Mouse (Mus musculus) heart, adult 9 months (tissue): ENCODE results near the gene Slc25a18.

Experiments
- DNase-seq, 2 experiments: peaks; one replicate each; pipeline ENCODE4 v3.0.0; 2022; ENCODE audit warnings: low spot score in 2 of 2

Slc25a18 gene

DNA sequence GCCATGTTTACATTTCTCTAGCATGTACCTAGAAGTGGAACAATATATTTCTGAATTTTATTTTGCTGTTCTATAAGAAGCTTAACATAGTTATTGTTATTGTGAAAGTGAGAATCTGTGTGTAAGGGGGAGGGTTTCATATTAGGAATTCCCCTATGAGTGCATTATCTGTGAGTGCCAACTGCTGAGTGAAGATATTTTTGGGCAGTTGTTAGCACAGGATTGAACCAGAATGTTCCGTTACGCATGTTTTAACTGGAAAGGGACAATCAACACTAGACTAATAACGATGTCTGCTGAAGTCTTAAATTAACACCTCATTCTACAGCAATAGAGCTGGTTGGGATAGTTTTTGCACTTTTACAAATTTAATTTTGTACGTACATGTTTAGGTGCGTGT, 68.4 kb downstream of the Slc25a18 start:
- no peak for DNase-seq
